Mouse (Mus musculus): Measurements from ENCODE around the gene Mfsd6l.

The Mfsd6l gene

DNA sequence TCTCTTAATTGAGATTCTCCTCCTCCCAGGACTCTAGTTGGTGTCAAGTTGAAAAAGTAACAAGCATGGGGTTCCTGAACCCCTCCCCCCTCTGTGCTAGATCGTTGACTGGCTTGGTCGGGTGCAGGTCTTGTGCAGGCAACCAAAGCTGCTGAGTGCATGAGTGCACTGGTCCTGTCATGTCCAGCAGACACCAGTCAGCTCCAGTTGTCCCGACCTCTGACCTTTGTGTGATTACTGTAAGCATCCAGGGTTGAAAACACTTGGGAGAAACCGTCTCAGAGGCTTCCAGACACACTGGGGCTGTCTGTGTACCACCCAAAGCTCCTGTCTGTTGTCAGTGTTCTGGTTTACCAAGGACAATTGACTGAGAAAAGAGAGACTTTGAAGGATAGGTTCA is 5.6 kb upstream of the Mfsd6l start:
- DNase-seq (ENCODE audit: low read depth, low spot score): no peak

DNA sequence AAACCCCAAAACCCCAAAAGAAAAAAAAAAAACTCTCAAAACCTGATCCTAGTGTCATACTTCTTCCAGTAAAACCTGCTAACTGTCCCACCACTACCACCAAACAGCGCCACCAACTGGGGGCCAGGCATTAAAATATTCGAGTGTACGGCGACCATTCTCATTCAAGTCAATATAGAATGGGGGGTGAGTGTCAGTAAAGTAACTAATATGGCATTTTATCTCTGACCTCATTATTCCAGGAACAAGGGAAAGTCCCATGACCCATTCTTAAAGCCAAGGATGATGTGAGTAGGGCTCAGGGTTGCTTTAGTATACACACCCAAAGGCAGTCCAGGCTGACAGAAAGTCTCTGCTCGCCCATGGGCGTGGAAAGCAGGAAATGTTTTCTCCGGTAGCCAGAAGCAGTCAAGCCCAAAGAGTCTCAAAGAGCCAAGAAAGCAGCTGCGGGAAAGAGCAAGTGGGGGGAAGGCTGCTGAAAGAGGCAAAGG is 2.0 kb upstream of the Mfsd6l start:
- DNase-seq (ENCODE audit: low read depth, low spot score): no peak

DNA sequence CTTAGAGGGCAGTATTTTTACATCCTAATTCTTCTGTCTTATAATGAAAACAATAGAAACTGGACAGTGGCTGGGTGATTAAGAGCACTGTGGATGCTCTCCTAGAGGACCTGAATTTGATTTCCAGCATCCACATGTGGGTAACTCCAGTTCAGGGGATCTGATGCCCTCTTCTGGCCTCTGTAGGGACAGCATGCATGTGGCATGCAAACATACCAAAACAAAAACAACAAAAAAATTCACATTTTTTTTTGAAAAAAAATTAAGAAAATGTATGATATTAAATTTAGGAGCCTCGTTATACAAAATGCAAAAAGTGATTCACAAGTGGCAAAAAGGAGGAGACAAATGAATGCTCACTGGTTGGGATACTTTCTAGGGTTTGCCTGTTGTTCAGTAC is 3.6 kb downstream of the Mfsd6l start:
- DNase-seq (ENCODE audit: low read depth, low spot score): no peak

DNA sequence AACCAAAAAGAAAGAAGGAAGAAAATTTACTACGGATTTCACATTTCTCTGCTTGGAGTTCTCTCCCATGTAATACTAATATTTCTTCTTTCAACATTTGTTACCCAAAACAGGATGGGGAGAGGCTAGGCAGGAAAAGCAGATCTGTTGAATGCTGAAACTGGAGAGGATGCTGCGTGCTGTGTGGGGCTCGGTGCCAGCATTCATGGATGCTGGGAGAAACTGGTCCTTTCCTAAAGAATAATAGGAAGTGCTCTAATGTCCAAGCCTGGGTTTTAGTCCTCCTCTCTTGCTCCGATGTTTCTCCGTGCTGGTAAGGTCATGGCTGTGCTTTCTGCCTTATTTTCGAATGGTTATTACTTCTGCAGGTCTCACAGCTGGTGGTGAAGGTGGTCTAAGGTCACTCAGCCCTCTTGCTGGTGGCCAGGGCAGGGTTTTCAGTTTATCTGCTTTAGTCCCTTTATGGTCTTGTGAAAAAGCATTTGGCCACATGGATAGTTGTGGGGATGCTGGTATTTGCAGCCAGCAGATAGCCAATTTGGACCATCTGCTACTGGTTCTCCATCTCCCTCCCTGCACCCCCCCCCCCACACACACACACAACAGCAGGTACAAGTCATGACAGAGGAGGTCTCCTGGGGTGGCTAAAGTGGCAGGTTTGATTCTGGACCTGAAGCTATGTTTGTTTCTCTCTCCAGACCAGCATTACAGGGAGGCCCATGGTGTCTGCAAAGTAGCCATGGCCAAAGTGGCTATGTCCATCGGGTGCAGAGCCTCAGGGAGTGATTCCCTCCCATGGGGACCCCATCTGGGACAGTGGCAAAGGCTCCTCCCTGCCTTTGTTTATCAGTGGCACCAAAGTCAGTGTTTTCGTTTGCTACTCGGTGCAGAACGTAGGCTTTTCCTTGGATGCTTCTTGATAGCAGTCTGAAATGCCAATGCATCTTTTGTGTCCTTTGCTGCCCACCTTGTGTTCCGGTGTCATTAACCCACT is 6.3 kb downstream of the Mfsd6l start:
- DNase-seq (ENCODE audit: low read depth, low spot score): no peak

DNA sequence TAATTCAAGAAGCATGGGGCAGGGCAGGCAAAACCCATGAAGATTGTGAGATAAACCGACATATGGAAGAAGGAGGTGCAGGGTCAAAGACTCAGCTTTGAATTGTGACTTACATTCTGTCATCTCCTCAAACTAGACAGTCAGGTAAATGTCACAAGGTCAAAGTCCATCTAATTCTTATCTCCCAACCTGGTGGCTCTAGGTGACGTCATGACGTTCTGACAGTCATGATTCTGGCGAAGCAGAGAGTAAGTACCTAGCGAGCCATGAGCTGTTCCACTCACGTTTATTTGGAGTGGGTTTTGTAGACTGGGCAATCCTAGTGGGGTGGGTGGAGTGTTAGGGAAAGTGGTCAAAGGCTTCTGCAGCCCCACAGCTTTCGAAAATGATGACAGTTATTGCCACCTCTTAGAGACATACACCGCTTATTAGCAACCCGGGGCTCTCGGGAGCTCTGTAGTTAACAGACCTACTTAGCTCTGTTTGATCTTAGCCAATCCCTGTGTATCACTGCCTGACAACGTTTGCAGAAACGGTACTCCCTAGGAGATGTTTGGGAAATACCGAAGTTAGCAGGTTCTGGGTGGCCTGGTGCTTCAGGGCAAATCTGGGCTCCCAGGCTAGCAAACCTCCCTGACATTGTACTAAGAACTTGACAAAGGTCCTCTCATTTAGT is 8.5 kb downstream of the Mfsd6l start:
- DNase-seq (ENCODE audit: low read depth, low spot score): no peak

DNA sequence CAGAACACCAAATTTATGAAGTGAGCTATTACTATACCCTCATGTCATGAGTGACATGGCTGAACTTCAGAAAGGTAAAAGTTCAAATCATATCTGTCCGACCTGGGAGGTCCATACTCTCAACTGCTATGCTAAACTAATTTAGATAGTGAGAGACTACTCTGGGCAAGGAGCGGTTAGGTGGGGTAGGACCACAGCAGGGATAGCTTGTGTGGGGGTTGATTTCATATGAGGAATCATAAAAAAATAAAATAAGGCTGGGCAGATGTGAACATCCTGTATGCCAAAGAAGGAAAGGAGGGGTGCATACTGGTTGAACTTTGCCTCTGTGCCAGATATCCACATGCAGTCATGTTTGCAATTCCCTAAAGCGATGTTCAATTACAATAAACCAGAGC is 9.0 kb downstream of the Mfsd6l start:
- no peak for DNase-seq (ENCODE audit: low read depth, low spot score)

DNA sequence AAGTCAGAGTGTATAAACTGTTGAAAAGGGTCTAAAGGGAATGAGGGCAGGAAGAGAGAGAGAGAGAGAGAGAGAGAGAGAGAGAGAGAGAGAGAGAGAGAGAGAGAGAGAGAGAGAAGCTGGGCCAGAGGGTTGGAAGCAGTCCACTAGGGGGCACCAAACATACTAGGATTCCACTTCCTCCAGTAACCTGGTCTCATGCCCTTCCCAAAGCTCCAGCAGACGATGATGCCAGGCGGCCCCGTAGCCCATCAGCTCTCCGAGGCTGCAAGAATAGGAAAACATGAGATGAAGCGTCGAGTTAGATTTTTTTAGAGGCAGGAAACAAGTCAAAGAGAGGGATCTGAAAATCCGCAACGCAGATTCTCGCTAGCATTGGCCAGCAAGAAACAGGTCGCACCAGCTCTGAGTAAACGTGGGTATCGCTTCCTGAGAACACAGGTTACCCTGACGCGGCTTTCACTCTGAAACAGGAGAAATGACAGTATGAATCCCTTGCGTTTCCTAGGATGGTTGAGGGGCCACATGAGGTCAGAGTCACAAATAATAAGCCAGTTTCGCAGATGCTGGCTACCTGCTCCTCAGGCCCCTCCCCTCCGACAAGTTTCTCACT is 10.6 kb downstream of the Mfsd6l start:
- peak; percentile 89 for DNase-seq (ENCODE audit: low read depth, low spot score)

DNA sequence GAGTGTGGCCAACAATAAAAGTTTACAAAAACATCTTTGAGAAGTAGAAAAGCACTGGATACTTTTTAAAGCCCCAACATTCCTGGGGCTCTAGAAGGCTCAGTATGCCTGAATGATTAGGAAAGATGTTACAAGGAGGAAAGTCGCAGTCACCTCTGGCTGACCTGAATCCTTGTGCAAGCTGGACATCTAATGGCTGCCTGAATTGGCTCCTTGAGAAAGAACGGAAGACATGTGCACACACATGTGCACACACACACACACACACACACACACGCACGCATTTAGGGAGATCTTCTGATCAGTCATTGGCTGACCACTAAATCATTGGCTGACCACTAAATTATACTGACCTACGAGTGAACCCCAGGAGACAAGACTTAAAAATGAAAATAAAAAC is 14.9 kb downstream of the Mfsd6l start:
- DNase-seq (ENCODE audit: low read depth, low spot score): no peak

DNA sequence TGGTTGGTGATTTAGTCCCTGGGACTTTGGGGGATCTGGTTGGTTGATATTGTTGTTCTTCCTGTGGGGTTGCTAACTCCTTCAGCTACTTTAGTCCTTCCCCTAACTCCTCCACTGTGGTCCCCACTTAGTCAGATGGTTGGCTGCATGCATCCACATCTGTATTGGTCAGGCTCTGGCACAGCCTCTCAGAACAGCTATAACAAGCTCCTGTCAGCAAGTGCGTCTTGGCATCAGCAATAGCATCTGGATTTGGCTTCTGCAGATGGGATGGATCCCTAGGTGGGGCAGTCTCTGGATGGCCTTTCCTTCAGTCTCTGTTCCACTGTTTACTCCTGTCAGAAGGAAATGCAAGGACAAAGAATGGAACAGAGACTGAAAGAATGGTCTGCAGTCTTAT is 21.1 kb downstream of the Mfsd6l start:
- no peak for DNase-seq (ENCODE audit: low read depth, low spot score)

DNA sequence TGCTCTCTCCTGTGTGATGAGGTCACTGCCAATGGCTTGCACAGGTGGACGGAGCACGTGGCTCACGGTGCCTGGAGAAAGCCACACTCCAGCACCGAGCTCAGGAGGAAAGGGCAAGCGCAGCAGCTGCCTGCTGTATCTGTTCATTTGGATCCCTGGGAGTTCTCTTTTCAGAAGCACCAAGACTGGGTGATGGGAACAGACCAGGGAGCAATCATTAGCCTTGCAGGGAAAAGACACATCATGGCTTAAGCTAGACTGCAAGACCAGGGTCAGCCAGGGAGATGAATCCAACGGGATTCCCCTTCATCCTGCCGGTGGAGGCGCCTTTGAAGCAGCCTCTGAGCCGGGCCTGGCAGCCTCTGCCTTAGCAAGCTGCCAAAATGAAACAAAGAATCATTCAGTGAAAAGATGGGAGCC is 23.5 kb downstream of the Mfsd6l start:
- DNase-seq (ENCODE audit: low read depth, low spot score): no peak

DNA sequence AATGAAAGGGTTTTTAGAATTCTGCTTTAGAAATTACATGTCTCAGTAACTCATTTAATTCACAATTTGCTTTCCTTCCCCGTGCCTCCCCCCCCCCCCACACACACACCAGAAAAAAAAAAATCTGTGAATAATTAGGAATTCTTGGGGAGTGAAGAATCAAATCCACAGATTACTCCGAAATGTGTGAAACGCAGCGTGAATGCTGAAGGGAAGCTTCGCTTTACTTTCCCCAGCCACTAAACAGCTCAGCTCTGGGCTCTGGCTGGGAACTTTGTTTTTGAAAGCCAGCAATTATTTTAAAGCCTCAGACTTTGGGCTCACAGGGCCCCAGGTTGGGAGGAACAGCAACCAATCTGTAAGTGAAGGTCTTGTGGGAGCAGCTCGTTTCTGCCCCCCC is 24.6 kb downstream of the Mfsd6l start:
- DNase-seq (ENCODE audit: low read depth, low spot score): no peak

DNA sequence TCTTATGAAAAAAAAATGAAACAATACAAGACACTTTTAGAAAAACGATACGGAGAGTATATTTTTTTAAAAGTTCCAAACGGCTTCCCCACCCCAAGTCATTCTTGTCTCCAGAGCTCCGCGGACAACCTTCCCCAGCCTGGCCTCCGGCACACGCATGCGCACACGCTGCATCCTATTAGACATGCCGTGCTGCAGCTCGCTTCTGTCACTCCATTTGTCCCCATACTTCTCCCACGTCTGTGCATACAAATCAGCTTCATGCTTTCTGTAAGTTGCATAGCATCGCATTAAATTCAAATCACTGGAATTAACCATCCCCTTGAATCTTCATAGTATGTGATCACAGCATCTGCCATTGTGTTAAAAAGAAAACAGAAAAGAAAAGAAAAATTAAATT is 27.2 kb downstream of the Mfsd6l start:
- no peak for DNase-seq (ENCODE audit: low read depth, low spot score)

DNA sequence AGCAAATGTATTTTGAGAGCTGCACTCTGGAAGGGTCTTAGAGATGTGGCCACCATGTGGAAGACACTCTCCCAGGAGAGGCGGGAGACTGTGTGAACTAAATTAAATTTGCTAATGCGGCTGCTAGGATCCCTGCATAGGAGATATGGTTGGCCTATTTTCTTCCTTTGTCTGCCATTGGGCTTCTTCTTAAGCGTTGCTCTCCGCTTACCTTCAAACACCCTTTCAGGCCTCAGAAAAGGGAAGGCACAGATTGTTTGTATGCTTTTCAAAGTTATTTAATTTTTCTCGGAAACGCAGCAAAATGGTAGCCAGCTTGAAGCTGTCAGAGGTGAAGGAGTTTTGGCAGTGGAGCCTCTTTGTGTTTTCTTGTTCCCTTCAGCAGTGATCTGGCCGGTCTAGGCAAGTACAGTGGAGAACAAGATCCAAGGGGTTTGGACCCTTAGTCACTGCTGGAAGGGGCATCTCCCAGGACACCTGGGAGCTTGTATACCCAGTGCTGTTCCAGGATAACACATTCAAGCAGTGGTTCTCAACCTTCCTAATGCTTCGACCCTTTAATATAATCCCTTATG is 28.0 kb downstream of the Mfsd6l start:
- no peak for DNase-seq (ENCODE audit: low read depth, low spot score)

DNA sequence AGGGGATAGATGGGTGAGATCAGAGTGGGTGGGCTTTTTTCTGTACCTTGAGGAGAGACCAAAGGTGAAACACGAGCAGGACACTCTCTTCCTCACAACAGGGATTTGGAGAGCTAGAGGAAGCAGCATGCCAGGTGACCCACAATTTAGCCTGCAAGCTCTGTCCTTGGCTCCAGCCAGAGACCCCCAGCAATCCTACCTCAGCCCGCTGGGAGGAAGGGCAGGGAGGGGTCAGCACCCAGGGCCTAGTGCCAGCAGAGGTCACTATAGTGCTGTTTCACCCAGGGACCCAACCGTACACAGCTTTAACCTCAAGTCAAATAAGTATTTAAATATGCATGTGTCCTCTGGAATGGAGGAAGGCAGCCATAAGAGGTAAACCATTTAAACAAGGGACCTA is 29.9 kb downstream of the Mfsd6l start:
- DNase-seq (ENCODE audit: low read depth, low spot score): peak; percentile 52

DNA sequence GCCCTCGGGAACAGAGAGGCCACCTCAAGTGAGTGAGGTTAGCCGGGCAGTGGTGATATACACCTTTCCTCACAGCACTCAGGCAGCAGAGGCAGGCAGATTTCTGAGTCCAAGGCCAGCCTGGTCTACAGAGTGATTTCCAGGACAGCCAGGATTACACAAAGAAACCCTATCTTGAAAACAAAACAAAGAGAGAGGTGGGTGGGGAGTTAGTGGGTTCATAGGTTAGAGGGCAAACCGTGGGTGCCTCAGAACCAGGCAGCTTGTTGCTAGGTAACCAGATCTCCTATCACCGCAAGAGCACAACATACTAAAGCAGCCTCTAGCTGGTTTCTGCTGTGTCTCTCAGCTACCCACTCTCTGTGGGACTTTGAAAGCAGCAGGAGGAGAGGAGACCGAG is 30.7 kb downstream of the Mfsd6l start, which contains the start of gene Ccdc42:
TSS of gene Ccdc42 (plus strand) at position 301 of the 400 bp plus-strand sequence.
- DNase-seq (ENCODE audit: low read depth, low spot score): no peak

DNA sequence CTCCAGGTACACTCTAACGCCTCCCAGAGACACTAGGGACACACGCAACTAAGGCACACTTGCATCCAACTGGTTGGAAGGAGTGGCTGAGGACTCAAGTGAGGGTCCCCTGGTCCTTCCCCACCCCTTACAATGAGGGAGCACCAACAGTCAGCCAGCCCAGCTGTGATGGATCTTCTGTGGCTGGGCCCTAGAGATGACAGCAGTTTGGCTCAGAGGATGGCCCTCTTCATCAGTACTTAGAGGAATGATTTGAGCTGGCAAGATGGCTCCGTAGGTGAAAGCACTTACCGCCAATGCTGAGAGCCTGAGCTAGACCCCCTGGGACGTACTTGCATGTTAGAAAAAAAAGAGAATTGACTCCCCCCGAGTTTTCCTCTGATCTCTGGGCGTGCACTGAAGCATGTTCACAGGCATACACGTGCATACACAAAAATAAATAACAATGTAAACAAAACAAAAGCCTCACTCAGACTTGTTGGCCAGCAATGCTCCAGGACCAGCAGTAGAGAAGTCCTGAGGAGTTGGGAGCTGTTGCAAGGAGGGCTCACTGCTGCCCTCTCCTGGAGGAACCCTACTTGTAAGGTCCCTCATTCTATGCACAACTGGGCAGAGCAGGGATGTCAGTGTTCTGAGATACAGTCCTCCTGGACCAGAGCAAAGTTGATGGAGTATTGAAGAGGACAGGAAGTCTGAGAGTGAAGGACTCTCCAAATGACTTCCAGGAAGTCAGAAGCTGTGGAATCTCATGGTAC is 33.2 kb downstream of the Mfsd6l start:
- DNase-seq (ENCODE audit: low read depth, low spot score): peak; percentile 84

DNA sequence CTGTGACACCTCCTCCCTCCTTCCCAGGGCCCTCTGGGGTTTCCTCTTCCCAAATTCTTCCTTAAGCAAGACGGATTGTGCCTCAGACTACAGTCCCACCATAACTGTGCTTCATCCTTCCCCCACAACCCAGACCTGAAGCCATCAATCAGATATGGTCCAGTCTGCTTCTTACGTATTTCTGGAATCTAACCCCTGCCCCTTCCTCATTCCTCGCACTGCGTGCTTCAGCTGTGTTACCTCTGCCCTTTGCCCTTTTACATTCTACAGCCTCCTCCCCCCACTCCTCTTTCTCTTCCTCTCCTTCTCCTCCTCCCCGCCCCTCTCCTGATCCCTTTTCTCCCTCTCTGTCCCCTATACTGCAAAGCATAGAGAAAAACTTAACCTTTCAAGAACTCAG is 35.7 kb downstream of the Mfsd6l start:
- peak; percentile 87 for DNase-seq (ENCODE audit: low read depth, low spot score)

DNA sequence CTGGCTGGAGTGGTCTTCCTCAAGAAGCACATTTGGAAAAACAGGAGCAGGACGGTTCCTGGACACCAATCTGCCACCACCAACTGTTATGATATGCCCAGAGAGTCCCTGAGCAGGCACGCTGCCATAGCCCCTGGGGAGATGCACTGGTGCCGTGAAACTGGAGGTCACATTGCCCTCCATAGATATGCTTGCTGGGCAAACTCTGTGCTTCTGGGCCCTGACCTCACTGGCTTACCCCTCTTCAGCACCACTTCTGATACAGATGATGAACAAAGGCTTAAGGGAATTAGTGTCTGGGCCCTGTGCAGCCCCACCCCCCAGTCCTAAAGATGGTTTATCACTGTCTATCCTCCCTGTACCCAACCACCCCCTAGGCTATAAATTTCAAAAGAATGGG is 37.3 kb downstream of the Mfsd6l start:
- DNase-seq (ENCODE audit: low read depth, low spot score): no peak

DNA sequence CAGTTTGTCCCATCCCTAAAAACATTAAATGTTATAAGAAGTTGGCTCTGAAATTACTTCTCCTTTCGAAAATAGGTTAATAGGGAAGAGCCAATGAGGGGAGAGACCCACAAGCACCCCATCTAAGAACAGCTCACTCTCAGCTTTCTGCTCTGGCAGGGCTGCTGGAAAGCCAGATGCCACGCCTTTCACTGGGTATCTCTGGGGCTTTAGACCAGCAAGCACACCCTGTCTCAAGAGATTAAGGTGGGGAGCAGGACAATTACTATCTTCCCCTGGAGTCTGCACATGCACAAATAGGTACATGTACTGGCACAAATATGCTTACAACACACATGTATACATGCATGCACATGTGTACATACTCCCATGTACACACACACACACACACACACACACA is 41.9 kb downstream of the Mfsd6l start:
- DNase-seq (ENCODE audit: low read depth, low spot score): no peak

DNA sequence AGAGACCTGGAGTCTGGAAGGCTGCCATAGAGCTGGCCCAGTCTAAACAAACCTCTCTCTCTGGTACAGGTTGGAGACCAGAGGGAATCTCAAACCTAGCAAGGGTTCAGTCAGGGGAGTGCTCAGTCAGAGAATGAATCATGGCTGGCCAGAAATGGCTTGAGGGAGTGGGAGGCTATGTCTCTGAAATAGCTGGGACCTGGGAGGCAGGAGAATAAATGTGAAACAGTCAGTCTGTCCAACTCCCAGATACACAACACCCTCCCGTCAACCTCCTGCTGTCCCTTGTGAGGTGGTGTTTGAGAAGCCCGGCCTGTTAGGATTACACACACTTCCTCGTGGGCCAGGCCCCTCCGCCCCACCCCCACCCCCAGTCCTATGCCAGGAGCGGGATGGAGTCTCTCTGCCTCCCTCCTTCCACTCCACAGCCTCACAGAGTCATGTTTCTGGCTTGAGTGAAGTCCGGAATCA is 44.6 kb downstream of the Mfsd6l start:
- no peak for DNase-seq (ENCODE audit: low read depth, low spot score)

DNA sequence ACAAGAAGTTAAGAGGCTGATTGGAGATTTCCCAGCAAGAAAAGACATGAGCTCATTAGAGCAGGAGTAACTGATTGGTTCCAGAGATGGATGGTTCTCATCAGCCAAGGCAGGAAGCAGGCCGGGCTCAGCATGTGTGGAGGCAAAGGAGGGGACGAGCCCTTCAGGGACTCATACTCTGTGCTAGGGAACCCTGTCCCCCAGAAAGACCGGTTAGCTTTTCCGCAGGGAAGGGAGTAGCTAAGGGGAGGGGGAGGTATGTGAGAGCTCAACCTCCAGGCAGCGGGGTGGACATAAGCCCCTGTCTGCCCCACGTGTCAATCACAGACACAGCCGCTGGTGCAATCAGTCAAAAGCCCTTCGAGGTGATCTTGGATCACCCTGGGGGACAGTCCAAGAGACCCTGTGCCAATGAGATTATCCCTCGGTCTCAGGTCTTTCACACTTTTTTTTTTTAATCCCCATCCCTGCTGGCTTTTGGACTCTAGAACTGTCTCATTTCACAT is 45.6 kb downstream of the Mfsd6l start:
- no peak for DNase-seq (ENCODE audit: low read depth, low spot score)

Measured in mesoderm, embryonic 11.5 days (tissue).